Mouse (Mus musculus) kidney, adult 2 months (tissue): ENCODE data around the gene Krt19.

Experiments used
- CTCF ChIP-seq: fragments of 200-500 bp; conservative IDR thresholded peaks from 2 replicates; pipeline ENCODE4 v1.5.1; 2011; ENCODE audit warnings: low read depth, mild to moderate bottlenecking, control low read depth, low read length, moderate library complexity, mixed read lengths; ENCODE audit not compliant: insufficient read depth, insufficient read length
- POLR2A ChIP-seq: fragments of 200-500 bp; IDR thresholded peaks from one replicate; pipeline ENCODE4 v1.6.1; 2011; ENCODE audit warnings: low read depth, low read length, control low read depth

- TF ChIP-seq CTCF (no peak), POLR2A (no peak)
These were observed 42.8 kb downstream of the Krt19 start, which contains the start of gene Krt36 for GRCm38 (mm10) chr11:100105576-100106122.
